Mouse (Mus musculus): ENCODE measurements around the gene Sucla2.

The Sucla2 gene

DNA sequence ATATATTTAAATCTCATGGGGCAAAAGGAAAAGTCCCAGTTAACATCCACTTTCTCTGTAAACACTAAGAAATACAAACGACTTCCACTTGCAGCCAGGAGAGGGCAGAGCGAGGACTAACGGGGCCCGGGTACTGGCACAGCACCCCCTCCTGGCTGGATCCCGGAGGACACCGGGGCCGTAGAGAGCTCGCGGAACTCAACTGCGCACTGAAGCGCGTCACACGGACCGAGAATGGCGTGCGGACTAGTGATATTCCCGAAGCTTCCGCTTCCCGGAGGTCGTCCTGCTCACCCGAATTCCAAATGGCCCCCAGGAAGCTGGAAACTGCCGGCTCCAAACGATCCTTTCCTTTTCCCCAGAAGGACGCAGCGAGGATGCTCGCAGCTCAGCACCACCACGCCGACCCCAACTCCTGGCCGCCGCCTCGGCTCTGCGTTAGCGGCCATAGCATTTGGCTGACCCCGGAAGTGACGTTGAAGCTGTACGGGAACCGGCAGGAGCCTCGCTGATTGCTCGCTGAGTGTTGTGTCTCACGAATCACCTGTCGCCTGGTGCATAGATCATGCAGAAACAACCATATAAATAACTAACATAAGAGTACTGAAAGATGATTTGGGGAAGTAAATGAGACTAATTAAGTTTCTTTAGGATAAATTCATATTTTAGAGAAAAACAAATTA lies at the start of gene Sucla2:
Sucla2 (plus strand) TSS at position 554 of the 683 bp plus-strand sequence.
- in situ Hi-C loops (cut with MboI; ENCODE audit: low pct_unique_long_range_greater_than_20kb in 1 of 2, low sequenced_read_pairs in 2 of 2, unreplicated experiment in 1 of 2): no loop called here

DNA sequence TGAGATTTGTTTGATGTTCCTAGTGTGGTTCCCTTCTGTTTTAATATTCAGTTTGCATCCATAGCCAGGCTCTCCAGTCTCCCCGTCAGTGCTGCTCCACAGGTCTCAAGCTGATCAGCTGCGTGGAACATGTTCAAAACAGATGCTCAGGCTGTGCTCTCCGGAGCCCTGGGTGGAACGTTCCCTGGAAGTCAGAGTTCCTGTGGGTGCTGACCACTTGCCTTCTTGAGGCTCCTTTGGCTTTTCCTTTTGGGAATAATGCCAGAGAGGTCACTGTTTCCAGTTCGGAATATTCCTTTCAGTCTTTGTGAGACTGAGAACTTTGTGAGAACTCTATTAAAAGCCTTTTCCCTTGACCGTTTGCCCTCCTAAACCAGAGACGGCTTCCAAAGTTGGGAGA lies 49.6 kb upstream of the Sucla2 start:
- in situ Hi-C loops (cut with MboI; ENCODE audit: low pct_unique_long_range_greater_than_20kb in 1 of 2, low sequenced_read_pairs in 2 of 2, unreplicated experiment in 1 of 2): no loop called here

DNA sequence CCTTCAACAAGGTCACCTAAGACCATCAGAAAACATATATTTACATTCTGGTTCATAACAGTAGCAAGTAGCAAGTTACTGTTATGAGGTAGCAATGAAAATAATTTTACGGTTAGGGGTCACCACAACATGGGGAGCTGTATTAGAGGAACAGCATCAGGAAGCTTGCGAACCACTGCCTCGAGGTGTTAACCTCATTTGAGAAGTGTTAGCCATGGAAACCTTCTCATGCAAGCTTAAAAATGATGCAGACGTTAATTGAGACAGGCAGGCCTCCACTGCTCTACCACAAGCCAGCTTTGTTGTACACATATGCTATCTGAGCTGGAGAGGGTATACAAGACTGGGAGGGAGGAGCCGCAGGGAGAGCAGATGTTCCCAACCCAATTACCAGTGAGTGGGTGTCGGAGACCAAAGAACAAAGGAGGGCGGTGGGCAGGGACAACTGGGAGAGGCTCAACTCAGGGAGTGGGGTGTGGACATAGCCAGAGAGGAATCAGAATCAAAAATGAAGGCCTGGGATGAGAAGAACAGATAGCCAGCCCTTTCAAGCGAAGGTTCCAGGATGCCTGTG lies 48.7 kb upstream of the Sucla2 start:
- in situ Hi-C loops (cut with MboI; ENCODE audit: low pct_unique_long_range_greater_than_20kb in 1 of 2, low sequenced_read_pairs in 2 of 2, unreplicated experiment in 1 of 2): no loop called here

DNA sequence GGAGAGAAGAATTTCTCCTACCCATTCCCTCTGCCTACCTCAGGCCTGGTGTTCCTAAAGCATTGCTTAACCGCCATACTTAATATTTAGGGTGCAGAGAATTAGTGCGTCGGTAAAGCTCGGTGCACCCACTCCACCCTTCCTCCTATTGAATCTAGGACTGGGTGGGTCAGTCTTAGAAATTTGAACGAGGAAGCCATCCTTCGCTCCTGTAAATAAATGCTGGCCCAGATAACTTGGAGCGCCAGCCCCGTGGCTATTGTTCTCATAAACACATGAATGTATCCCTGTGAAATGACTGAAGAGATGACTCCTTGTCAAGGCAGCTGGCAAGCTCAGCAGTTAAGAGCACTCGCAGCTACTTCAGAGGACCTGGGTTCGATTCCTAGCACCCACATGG lies 48.0 kb upstream of the Sucla2 start:
- in situ Hi-C loops (cut with MboI; ENCODE audit: low pct_unique_long_range_greater_than_20kb in 1 of 2, low sequenced_read_pairs in 2 of 2, unreplicated experiment in 1 of 2): no loop called here

DNA sequence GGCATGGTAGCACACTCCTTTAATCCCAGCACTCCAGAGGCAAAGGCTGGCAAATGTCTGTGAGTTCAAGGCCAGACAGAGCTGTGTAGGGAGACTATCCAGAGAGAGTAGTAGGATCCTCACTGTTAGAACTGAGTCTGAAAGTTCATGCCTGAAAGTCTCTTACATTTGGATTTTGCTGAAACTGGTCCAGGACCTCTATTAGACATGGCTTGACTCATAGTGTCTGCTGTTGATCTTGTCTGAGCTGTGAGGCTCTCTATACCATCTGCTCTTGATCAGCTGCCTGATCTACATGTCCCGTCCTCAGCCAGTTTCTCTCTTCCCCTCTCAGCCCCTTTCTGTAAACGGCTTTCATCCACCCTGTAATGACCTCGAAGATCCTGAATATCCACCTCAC lies 46.8 kb upstream of the Sucla2 start:
- in situ Hi-C loops (cut with MboI; ENCODE audit: low pct_unique_long_range_greater_than_20kb in 1 of 2, low sequenced_read_pairs in 2 of 2, unreplicated experiment in 1 of 2): no loop called here

DNA sequence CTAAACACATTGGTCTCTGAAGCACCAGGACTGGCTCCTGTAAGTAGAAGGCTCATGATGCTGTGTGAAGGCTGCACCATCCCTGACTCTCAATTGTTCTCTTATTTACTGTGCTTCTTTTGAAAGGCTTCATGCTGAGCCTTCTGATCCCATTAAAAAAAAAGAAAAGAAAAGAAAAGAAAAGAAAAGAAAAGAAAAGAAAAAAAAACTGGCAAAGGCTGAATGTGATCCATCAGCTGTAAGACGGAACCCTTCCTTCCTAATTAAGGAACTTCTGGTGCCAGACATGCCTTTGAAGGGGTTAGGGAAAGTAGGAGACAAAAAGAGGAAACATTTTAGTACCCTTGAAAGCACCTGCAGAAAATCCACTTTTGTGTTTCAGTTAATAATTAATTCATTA lies 45.3 kb upstream of the Sucla2 start:
- in situ Hi-C loops (cut with MboI; ENCODE audit: low pct_unique_long_range_greater_than_20kb in 1 of 2, low sequenced_read_pairs in 2 of 2, unreplicated experiment in 1 of 2): no loop called here

DNA sequence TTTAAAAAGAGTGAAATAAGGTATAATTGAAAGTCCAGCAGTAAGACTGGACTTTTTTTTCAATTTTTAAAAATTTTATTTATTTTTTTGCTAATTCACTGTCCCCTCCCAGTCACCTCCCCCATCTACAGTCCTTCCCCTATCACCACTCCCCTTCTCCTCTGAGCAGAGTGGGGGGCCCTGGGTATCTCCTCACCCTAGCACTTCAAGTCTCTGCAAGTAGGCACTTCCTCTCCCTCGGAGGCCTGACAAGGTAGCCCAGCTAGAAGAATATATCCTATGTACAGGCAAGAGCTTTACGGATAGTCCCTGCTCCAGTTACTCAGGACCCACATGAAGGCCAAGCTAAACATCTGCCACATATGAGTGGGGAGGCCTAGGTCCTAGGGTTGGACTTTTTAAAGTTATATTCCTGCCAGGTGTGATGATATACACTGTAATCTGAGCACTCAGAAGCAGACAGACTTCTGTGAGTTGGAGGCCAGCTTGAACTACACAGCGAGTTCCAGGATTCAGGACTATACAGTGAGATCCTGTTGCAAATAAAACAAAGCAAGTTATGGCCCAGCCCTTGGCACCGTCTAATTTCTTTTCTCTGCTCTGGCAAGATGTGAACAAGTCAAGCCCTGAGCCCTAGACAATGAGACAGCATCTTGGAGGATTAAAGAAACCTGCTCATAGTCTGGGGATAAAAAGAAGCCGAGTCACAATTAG lies 41.4 kb upstream of the Sucla2 start:
- in situ Hi-C loops (cut with MboI; ENCODE audit: low pct_unique_long_range_greater_than_20kb in 1 of 2, low sequenced_read_pairs in 2 of 2, unreplicated experiment in 1 of 2): no loop called here

DNA sequence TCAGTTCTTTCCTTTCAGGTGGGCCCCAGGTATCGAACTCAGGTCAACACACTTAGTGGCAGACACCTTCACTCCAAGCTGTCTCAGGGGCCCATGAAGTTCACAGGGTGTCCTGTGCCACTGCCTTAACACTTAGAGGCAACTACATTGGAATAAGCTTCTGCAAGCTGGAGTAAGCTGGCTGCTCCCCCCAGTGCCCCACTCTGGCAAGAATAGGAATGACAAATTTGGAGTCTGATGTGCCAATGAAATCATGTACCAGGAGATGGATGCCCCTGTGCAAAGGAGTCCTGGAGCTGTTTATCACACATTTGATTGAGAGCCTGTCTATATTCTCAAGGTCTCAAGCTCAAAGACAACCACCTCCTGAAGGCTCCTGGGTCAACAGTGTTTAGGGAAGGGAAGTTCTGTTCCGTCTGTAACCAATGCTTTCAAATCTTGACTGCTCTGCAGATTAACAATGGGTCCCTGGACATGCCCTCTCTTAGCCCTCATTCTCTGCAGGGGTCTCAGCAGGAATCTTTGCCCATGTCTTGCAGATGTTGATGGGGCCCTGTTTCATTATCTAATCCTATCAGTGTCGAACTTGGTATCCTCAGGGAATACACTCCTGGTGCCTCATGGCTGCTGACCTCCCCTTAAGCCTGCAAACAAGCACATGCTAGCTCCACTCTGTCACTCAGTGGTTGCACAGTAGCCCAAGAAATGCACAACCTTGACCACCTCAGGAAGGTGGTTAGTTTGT lies 40.6 kb upstream of the Sucla2 start:
- in situ Hi-C loops (cut with MboI; ENCODE audit: low pct_unique_long_range_greater_than_20kb in 1 of 2, low sequenced_read_pairs in 2 of 2, unreplicated experiment in 1 of 2): no loop called here

DNA sequence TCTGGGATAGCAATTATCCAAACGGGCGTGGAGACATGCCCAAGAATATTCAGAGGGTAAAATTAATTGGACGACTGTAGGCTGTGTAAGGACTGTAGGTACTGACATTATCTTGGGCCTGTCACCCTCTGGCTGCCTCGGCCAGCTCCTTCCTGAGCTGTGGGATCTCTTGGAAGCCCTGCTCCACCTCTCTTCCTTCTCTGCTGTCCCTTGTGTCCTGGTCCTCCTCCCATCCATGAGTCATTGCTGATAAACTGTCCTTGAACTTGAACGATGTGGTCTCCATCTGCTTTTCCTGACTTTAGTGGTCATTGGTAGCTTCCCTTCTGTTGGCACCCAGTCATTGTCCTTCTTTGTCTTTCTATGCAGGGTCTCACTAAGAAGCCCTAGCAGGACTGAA lies 38.5 kb upstream of the Sucla2 start:
- in situ Hi-C loops (cut with MboI; ENCODE audit: low pct_unique_long_range_greater_than_20kb in 1 of 2, low sequenced_read_pairs in 2 of 2, unreplicated experiment in 1 of 2): no loop called here

DNA sequence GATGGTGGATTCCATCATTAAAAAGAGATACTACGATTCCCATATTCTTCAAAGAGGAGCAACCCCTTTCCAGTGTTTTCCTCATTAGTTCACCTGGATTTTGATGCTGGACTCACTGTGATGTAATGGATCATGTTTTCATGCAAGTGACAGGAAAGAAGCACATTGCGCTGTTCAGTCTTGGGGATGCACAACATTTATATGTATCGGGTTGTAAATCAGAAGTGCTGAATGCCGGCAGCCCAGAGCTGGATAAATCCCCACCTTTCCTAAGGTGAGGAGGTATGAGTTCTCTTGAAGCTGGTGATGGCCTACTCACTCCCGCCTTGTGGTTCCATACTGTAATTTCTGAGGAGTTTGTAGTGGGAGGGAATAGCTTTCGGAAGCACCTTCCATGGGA lies 31.8 kb upstream of the Sucla2 start:
- in situ Hi-C loops (cut with MboI; ENCODE audit: low pct_unique_long_range_greater_than_20kb in 1 of 2, low sequenced_read_pairs in 2 of 2, unreplicated experiment in 1 of 2): no loop called here

DNA sequence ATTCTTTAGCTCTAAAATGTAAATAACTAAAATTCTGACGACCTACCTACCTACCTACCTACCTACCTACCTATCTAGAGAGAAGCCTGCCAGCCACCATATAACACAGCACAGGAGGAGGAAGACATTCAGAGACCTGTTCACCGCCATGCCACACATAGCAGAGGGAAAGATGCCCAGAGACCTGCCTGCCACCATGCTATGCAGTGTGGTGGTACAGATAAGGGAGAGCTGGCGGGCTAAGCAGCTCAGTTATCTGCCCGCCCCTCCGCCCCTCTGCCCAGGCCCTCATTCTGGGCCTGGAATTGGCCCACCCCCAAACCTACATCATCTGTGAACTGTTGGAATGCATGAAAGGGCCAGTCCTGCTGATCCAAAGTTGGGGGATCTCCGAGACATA lies 31.0 kb upstream of the Sucla2 start:
- in situ Hi-C loops (cut with MboI; ENCODE audit: low pct_unique_long_range_greater_than_20kb in 1 of 2, low sequenced_read_pairs in 2 of 2, unreplicated experiment in 1 of 2): no loop called here

DNA sequence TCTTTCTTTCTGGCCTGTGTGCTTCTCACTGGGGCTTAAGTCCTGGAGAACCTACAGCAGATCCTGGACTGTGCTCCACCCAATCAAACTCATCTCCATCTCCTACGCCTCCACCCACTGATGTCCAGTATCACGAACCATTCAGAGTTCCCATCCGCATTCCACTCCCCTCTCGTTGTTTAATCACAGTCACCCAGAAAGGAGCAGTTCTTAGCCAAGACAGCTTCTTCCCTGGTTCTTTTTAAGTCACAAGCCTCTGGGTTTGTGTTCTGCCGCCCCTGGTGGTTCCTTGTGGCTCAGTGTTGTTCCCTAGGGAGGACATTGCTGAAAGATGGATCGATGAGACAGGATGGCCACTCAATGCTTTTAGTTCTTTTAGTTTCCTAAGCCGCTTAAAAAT lies 29.4 kb upstream of the Sucla2 start:
- in situ Hi-C loops (cut with MboI; ENCODE audit: low pct_unique_long_range_greater_than_20kb in 1 of 2, low sequenced_read_pairs in 2 of 2, unreplicated experiment in 1 of 2): no loop called here

DNA sequence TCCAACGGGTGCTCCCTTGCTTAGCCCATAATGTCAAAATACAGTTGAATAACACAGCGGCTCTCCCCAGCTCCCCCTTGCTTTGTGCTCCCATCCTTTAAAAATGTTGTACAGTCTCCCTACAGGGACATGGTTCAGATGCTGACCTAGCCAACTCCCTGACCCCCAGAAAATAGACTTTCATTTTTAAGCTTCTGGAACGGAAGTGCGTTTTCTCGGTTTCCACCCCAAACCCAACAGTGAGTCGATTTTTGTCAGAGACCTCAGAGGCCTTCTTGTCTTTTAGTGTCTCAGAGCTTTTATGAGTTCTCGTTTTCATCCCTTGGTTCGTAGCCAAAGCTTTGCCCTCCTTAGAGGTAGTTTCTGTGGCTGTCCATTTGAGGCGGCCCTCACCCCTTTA lies 23.8 kb upstream of the Sucla2 start:
- in situ Hi-C loops (cut with MboI; ENCODE audit: low pct_unique_long_range_greater_than_20kb in 1 of 2, low sequenced_read_pairs in 2 of 2, unreplicated experiment in 1 of 2): no loop called here

DNA sequence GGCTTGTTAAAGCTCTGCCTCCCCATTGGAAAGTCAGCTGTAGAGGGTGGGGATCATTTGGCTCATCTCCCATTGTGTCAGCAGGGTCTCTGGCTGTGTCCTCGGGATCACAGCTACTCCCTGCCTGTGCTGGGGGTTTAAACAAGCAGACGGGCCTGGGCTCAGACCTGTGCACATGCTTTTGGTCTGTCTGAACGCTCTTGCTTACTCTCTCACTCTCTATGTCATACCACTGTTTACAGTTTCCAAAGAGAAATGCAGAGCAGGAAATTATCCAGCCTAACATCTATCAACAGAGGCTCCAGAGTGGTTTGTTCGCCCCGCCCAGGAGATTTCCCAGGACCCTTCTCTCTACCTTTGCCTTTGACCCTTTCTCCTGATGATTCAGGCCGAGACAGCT lies 23.4 kb upstream of the Sucla2 start:
- in situ Hi-C loops (cut with MboI; ENCODE audit: low pct_unique_long_range_greater_than_20kb in 1 of 2, low sequenced_read_pairs in 2 of 2, unreplicated experiment in 1 of 2): no loop called here

DNA sequence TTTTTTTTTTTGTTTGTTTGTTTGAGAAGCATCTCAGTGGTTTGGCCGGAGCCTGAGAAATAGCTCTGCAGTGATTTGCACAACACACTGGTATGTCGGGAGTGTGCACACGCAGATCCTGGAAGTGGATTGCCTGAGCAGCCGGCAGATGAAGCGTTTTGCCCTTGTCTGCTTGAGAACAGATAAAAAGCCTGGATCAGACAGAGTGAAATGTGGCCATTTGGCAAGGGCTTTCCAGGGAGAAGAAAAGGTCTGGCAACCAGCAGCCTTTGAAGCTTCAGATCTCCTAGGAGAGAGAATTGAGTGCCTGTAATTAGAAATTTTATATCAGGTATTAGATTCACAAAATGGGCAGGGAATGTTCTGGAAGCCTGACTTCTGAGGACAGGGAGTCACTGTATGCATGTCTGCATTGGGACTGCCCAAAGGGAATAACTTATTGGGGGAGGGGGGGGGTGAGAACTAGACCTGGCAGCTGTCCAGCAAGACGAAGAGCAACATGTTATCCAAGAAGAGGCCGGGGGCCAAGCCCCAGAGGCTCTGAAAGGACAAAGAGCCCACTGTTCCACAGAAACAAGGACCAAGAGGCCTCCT lies 22.4 kb upstream of the Sucla2 start:
- in situ Hi-C loops (cut with MboI; ENCODE audit: low pct_unique_long_range_greater_than_20kb in 1 of 2, low sequenced_read_pairs in 2 of 2, unreplicated experiment in 1 of 2): no loop called here

DNA sequence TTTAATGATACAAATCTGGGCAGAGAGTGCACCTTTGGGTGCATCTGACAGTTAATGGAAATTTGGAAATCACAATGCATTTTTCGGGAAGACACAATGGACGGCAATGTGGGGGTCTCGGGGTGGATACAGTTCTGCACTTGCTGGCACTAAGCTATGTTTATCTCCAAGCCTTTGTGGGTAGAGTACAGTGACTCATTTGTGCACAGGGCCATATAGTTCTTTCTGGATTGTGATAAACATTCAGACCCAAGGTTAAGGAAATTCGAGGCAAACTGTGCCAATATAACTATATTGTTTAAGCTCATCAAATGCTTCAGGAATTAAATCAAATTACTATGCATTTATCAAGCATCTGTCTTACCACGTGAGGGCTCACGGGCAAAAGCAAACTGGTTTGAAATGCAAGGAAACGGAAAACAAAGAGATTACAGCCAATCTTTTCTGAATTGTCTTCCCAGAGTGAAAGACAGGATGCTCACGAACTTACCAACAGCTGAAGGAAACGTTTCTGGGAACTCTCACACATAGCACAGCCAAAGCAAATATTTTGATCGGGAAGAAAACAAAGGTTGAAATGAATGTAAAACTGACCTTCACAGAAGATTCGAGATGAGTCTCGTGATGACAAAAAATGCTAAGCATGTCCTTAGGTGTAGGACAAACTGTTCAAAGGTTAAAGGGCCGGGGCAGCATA lies 21.7 kb upstream of the Sucla2 start:
- in situ Hi-C loops (cut with MboI; ENCODE audit: low pct_unique_long_range_greater_than_20kb in 1 of 2, low sequenced_read_pairs in 2 of 2, unreplicated experiment in 1 of 2): no loop called here

DNA sequence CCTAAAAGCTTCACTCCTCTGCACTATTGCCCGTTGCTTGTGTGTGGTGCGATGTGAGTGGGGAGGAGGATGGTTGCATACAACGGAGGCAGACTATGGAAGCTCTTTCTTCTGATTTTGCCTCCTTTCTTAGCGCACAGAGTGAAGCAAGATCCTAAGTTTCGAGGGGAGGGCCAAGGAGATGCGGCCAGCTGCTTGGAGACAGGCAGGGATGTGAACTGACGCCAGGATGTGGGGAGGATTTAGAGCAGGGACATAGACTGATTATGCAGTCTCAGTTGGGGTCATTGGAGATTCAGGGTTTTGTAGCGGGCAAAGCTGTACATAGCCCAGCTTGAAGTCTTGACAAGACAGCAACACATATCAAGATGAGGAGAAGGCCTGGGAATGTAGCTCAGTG lies 18.8 kb upstream of the Sucla2 start:
- in situ Hi-C loops (cut with MboI; ENCODE audit: low pct_unique_long_range_greater_than_20kb in 1 of 2, low sequenced_read_pairs in 2 of 2, unreplicated experiment in 1 of 2): no loop called here

DNA sequence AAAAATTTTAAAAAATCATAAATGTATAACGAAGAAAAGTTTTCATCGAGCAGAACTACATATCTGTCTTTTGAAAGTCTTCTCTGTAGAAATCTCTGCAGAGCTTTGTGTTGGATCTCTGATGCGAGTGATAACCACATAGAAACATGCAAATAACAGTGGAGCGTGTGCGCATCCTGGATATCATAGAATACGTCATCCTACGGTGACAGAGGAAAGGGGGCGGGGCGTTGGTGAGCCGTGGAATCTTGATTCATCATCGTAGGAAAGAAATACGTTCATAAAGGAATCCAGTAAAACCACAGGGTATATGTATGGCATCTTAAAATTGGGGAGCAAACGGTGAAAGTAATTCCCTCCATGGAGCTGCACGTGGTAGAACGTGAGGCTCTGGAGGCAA lies 17.9 kb upstream of the Sucla2 start:
- in situ Hi-C loops (cut with MboI; ENCODE audit: low pct_unique_long_range_greater_than_20kb in 1 of 2, low sequenced_read_pairs in 2 of 2, unreplicated experiment in 1 of 2): no loop called here
